Mouse (Mus musculus): ENCODE measurements around the gene Oprd1. TPM values are rescaled to one million over a fixed set of nuclear protein-coding genes. Genes with fewer than 3 reads are reported as not detected.

Gene Oprd1
- polyA plus RNA-seq, 1 experiment from 2014 or later, result 0.05 TPM

DNA sequence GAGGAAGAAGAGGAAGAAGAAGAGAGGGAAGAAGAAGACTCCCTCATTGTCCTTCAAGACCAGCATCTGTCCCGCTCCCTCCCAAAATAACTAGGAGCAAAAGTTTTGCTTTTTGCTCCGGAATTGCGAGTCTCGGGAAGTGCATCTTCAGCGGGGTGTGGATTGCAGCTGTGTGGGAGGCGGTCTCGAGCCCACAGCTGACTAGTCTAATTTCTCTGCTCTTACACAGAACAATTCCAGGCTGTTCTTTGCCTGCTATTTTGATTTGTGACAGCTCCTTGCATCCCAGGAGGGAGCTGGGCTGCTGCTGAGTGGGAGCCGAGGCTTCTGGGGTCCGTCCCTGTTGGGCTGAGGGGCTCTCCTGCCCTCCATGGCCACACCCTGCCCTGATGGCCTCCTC is 24.7 kb downstream of the Oprd1 start:
- H3K4me1 ChIP-seq (replicated peaks; ENCODE audit: insufficient read depth, low read length), result no peaks in the 10 kb centered on the region
- no peaks in the 10 kb centered on the region for H3K9me3 ChIP-seq (replicated peaks; ENCODE audit: low read length)
- no peak overlapping the region for H3K27ac ChIP-seq
- no peak overlapping the region for H3K9ac ChIP-seq (ENCODE audit: low read depth, low read length)
- H3K27me3 ChIP-seq (ENCODE audit: insufficient read depth, low read length), result no peaks in the 10 kb centered on the region
- no peak overlapping the region for H3K4me3 ChIP-seq (replicated peaks; ENCODE audit: low read depth, low read length)
- TF ChIP-seq CTCF (IDR thresholded peaks at IDR 0.05; ENCODE audit: low read depth), result no peak
- no peak overlapping the region for H3K4me2 ChIP-seq (ENCODE audit: low read length)
- peak; percentile 53 for DNase-seq (ENCODE audit: low spot score)
- ATAC-seq (replicated peaks; ENCODE audit: low FRiP score, low read depth), result no peak
- WGBS, result 29% methylated on average over 9 of the region's 9 CpGs
- no peaks in the 10 kb centered on the region for H3K36me3 ChIP-seq (ENCODE audit: insufficient read depth, low read length)

DNA sequence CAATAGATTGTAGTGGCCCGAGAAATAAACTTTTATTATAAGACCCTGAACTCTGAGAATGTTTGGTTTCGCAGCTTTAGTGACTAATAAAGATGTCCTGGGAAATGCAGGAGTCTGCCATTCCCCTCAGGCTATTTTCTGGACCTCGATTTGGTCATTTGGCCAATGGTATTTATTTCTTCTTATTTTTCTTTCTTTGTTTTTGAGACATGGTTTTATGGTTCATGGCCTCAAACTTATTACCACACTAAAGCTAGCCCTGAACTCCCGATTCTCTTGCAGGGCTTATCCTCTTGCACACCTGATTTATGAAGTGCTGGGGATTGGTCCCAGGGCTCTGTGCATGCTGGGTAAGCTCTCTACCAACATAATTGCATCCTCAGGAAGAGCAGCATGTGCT is 28.0 kb downstream of the Oprd1 start:
- no peaks in the 10 kb centered on the region for H3K4me1 ChIP-seq (replicated peaks; ENCODE audit: insufficient read depth, low read length)
- H3K27ac ChIP-seq, result no peak overlapping the region
- H3K36me3 ChIP-seq (ENCODE audit: insufficient read depth, low read length), result no peaks in the 10 kb centered on the region
- ATAC-seq (replicated peaks; ENCODE audit: low FRiP score, low read depth) (no peak), DNase-seq (ENCODE audit: low spot score) (no peak)
- H3K9me3 ChIP-seq (replicated peaks; ENCODE audit: low read length), result no peaks in the 10 kb centered on the region
- H3K9ac ChIP-seq (ENCODE audit: low read depth, low read length), result no peak overlapping the region
- TF ChIP-seq CTCF (IDR thresholded peaks at IDR 0.05; ENCODE audit: low read depth), result no peak
- H3K4me3 ChIP-seq (replicated peaks; ENCODE audit: low read depth, low read length), result no peak overlapping the region
- no peak overlapping the region for H3K4me2 ChIP-seq (ENCODE audit: low read length)
- H3K27me3 ChIP-seq (ENCODE audit: insufficient read depth, low read length), result no peaks in the 10 kb centered on the region
- 48% methylated on average over 4 of the region's 4 CpGs for WGBS

DNA sequence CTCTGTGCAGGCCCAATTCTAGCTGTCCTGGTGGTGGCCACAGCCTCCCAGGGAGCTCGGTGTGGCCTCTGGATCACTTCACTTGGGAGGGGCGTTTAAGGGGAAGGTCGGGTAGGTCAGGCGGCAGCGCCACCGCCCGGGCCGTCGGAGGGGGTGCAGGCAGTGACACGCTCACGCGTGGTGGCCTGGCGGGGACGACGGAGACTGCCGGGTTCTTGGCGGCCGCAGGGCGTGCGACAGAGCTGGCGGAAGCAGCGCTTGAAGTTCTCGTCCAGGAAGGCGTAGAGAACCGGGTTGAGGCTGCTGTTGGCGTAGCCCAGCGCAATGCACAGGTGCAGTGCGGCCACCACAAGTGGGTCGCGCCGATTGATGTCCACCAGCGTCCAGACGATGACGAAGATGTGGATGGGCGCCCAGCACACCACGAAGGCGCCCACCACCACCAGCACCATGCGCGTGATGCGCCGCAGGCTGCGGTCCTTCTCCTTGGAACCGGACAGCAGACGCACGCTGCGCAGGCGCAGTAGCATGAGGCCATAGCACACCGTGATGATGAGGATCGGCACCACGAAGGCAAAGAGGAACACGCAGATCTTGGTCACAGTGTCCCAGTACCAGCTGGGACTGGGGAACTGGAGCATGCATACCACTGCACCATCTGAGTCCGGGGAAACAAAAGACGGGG is 30.7 kb downstream of the Oprd1 start:
- WGBS, result 40% methylated on average over 53 of the region's 53 CpGs
- H3K27me3 ChIP-seq (ENCODE audit: insufficient read depth, low read length), result no peaks in the 10 kb centered on the region
- no peaks in the 10 kb centered on the region for H3K36me3 ChIP-seq (ENCODE audit: insufficient read depth, low read length)
- ATAC-seq (replicated peaks; ENCODE audit: low FRiP score, low read depth), result peak; percentile 25; the same call in 1 of the 2 replicates
- TF ChIP-seq CTCF (IDR thresholded peaks at IDR 0.05; ENCODE audit: low read depth), result 0 out of 2 replicates have a peak, but pooled peaks have one; percentile 10
- no peak for DNase-seq (ENCODE audit: low spot score)
- H3K27ac ChIP-seq, result no peak overlapping the region
- no peaks in the 10 kb centered on the region for H3K9me3 ChIP-seq (replicated peaks; ENCODE audit: low read length)
- H3K4me2 ChIP-seq (ENCODE audit: low read length), result peak overlapping the region; percentile 50
- H3K4me3 ChIP-seq (replicated peaks; ENCODE audit: low read depth, low read length), result peak overlapping the region; percentile 17; the same call in 1 of the 2 replicates
- no peaks in the 10 kb centered on the region for H3K4me1 ChIP-seq (replicated peaks; ENCODE audit: insufficient read depth, low read length)
- peak overlapping the region; percentile 40; the same call in 1 of the 2 replicates for H3K9ac ChIP-seq (ENCODE audit: low read depth, low read length)

DNA sequence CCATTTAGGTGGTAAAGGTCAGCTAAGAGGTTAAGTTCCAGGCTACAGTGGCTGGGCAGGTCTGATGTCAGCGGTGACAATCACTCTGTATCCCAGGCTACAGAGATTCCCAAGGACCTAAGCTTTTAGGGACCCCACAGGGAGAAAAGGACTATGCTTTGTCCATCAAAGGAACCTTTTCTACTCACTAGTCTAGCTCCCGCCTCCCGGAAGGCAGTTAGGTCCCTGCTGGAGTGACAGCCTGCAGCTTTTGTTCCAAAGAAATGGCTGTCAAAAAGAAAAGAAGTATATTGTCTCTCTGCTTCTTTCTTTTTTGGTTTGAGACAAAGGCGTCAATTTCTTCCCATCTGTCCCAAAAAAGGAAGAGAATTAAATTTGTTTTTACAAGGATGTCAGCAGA is 33.1 kb downstream of the Oprd1 start:
- H3K4me3 ChIP-seq (replicated peaks; ENCODE audit: low read depth, low read length), result no peak overlapping the region
- no peak for ATAC-seq (replicated peaks; ENCODE audit: low FRiP score, low read depth)
- no peaks in the 10 kb centered on the region for H3K36me3 ChIP-seq (ENCODE audit: insufficient read depth, low read length)
- H3K4me1 ChIP-seq (replicated peaks; ENCODE audit: insufficient read depth, low read length), result no peaks in the 10 kb centered on the region
- H3K4me2 ChIP-seq (ENCODE audit: low read length), result no peak overlapping the region
- no peak for TF ChIP-seq CTCF (IDR thresholded peaks at IDR 0.05; ENCODE audit: low read depth)
- H3K9me3 ChIP-seq (replicated peaks; ENCODE audit: low read length), result no peaks in the 10 kb centered on the region
- no peak overlapping the region for H3K9ac ChIP-seq (ENCODE audit: low read depth, low read length)
- no peak for DNase-seq (ENCODE audit: low spot score)
- WGBS, result 65% methylated on average over 4 of the region's 4 CpGs
- H3K27me3 ChIP-seq (ENCODE audit: insufficient read depth, low read length), result no peaks in the 10 kb centered on the region
- no peak overlapping the region for H3K27ac ChIP-seq

DNA sequence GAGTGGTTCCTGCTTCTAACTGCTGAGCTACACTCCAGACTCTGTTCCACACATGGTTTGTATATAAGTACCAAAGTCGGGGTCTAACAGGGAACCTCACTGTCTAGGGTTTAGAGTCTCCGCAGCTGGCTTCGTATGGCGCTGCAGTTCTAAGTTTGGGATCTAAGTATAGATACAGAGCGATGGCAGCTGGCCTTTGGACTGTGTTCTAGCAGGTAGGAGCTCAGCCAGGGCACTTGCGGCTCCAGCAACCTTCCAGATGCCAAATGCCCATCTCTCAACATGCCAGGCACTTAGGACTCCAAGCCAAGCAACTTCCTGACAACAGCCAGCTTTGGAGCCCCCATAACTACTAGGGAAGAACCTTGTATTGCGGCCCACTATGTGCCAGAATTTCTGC is 36.1 kb downstream of the Oprd1 start:
- no peak overlapping the region for H3K9ac ChIP-seq (ENCODE audit: low read depth, low read length)
- H3K27me3 ChIP-seq (ENCODE audit: insufficient read depth, low read length), result no peaks in the 10 kb centered on the region
- no peaks in the 10 kb centered on the region for H3K36me3 ChIP-seq (ENCODE audit: insufficient read depth, low read length)
- ATAC-seq (replicated peaks; ENCODE audit: low FRiP score, low read depth) (no peak), DNase-seq (ENCODE audit: low spot score) (no peak)
- H3K27ac ChIP-seq, result no peak overlapping the region
- H3K4me1 ChIP-seq (replicated peaks; ENCODE audit: insufficient read depth, low read length), result no peaks in the 10 kb centered on the region
- no peaks in the 10 kb centered on the region for H3K9me3 ChIP-seq (replicated peaks; ENCODE audit: low read length)
- 92% methylated on average over 7 of the region's 7 CpGs for WGBS
- H3K4me2 ChIP-seq (ENCODE audit: low read length), result no peak overlapping the region
- no peak for TF ChIP-seq CTCF (IDR thresholded peaks at IDR 0.05; ENCODE audit: low read depth)
- H3K4me3 ChIP-seq (replicated peaks; ENCODE audit: low read depth, low read length), result no peak overlapping the region

DNA sequence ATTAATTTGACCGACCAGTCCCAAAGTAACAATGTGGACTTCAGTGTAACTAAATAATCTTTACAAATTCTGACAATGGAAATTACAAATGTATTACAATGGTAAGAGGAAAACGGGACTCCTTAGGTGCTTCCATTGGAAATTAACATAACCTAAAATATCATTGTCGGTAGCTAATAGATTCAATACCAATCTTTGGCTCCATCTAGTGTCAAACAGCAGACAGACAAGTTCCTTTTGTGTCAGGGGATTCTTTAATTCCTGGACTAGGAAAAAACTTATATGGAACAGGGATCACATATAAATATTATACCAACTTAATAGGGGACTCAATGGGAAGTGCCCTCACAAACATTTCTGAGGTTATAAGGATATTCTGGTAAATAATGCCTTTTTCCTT is 43.1 kb downstream of the Oprd1 start:
- WGBS, result 44% methylated on average over 3 of the region's 3 CpGs
- no peak for ATAC-seq (replicated peaks; ENCODE audit: low FRiP score, low read depth)

DNA sequence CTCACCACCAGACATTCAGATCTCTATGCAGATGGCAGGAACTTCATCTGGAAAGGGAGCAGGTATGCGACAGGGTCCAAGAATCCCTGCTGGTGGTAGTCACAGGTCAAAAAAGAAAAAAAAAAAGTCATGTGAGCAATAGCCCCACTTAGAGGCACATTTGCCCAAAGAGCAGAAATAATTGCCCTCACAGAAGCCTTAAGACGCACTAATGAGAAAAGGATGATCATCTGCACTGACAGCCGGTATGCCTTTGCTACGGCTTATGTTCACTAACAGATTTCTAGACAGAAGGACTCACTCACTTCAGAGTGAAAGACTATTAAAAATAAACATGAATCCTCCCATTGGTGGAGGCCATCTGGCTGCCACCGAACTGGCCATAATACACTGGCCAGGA is 44.7 kb downstream of the Oprd1 start:
- H3K36me3 ChIP-seq (ENCODE audit: insufficient read depth, low read length), result no peaks in the 10 kb centered on the region
- no peak overlapping the region for H3K4me3 ChIP-seq (replicated peaks; ENCODE audit: low read depth, low read length)
- no peak overlapping the region for H3K9ac ChIP-seq (ENCODE audit: low read depth, low read length)
- H3K27ac ChIP-seq, result no peak overlapping the region
- no peak for DNase-seq (ENCODE audit: low spot score)
- H3K27me3 ChIP-seq (ENCODE audit: insufficient read depth, low read length), result no peaks in the 10 kb centered on the region
- WGBS, result 71% methylated on average over 5 of the region's 5 CpGs
- no peaks in the 10 kb centered on the region for H3K4me1 ChIP-seq (replicated peaks; ENCODE audit: insufficient read depth, low read length)
- no peak for ATAC-seq (replicated peaks; ENCODE audit: low FRiP score, low read depth)
- no peaks in the 10 kb centered on the region for H3K9me3 ChIP-seq (replicated peaks; ENCODE audit: low read length)
- TF ChIP-seq CTCF (IDR thresholded peaks at IDR 0.05; ENCODE audit: low read depth), result no peak
- no peak overlapping the region for H3K4me2 ChIP-seq (ENCODE audit: low read length)

More for the DNA sequence above, 43.1 kb downstream of the Oprd1 start:
- no peaks in the 10 kb centered on the region for H3K36me3 ChIP-seq (ENCODE audit: insufficient read depth, low read length)
- TF ChIP-seq CTCF (IDR thresholded peaks at IDR 0.05; ENCODE audit: low read depth), result peak; percentile 66
- no peaks in the 10 kb centered on the region for H3K4me1 ChIP-seq (replicated peaks; ENCODE audit: insufficient read depth, low read length)
- no peak overlapping the region for H3K4me2 ChIP-seq (ENCODE audit: low read length)
- H3K9ac ChIP-seq (ENCODE audit: low read depth, low read length), result no peak overlapping the region
- H3K27ac ChIP-seq, result no peak overlapping the region
- no peaks in the 10 kb centered on the region for H3K27me3 ChIP-seq (ENCODE audit: insufficient read depth, low read length)
- no peak overlapping the region for H3K4me3 ChIP-seq (replicated peaks; ENCODE audit: low read depth, low read length)
- H3K9me3 ChIP-seq (replicated peaks; ENCODE audit: low read length), result no peaks in the 10 kb centered on the region
- DNase-seq (ENCODE audit: low spot score), result peak; percentile 54

Measured in kidney, postnatal 0 days (tissue).